Comparison of ENCODE assay signal across 8 mouse cellular contexts in the genomic region with DNA sequence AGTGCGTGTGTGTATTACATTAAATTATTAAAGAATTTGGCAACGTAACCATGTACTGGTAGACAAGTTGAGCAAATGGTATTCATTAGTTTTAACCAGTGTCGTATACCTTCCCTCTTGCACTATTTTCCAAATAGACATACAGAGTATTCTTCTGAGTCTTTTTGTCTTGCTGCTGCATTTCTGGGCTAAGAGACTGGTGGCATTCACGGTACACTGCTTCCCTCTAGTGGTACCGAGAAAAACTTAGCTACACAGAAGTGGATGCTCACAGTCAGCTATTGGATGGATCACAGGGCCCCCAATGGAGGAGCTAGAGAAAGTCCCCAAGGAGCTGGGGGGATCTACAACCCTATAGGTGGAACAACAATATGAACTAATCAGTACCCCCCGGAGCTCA.
DNase-seq lines count a peak whose midpoint lies in the region; ATAC-seq and TF ChIP-seq lines count a peak whose summit lies in the region.
"Not testable (repeated sequence)": the region's sequence is repeated elsewhere in the genome, so short reads cannot be mapped to it uniquely, and the experiment has no call there.

No protein-coding gene starts in this region.

- TF ChIP-seq EP300 in heart, postnatal 0 days (IDR thresholded peaks at IDR 0.05; ENCODE audit: low read depth): not testable (repeated sequence)

- H3K9ac ChIP-seq in heart, postnatal 0 days (replicated peaks; ENCODE audit: low read depth, low read length); kidney, embryonic 15.5 days; midbrain, embryonic 13.5 days (replicated peaks): not testable (repeated sequence)

- not testable (repeated sequence) for H3K27me3 ChIP-seq in G1E (ENCODE audit: insufficient read depth, low read length); heart, postnatal 0 days (ENCODE audit: control insufficient read depth, insufficient read depth, low read length); kidney, embryonic 15.5 days; midbrain, embryonic 13.5 days

- DNase-seq in G1E (ENCODE audit: low spot score): not testable (repeated sequence)
- peak; percentile 9 for DNase-seq in c-Kit-positive CD71-positive TER-119-negative erythroid progenitor cells, embryonic 14.5 days (ENCODE audit: low read depth)
- peak; percentile 11 for DNase-seq in fibroblast of lung, adult 2 months (ENCODE audit: low read depth)
- peak; percentile 46 for DNase-seq in heart, postnatal 0 days (ENCODE audit: low spot score)
- DNase-seq in left cerebral cortex, postnatal 36 days (ENCODE audit: low spot score in 2 of 2): peak; percentile 13 to 35
- DNase-seq in right cerebral cortex, postnatal 4 days: peak; percentile 10

- ATAC-seq in G1E (ENCODE audit: extremely low read depth, insufficient number of reproducible peaks, low FRiP score, poor library complexity, severe bottlenecking): peak; percentile 54; the same call in 1 of the 2 replicates
- ATAC-seq in heart, postnatal 0 days (ENCODE audit: insufficient read depth, low read depth): not testable (repeated sequence)
- peak; percentile 46; the same call in 1 of the 2 replicates for ATAC-seq in kidney, embryonic 15.5 days (replicated peaks; ENCODE audit: low FRiP score)
- peak; percentile 89 for ATAC-seq in midbrain, embryonic 13.5 days

- H3K4me1 ChIP-seq in G1E (ENCODE audit: insufficient read depth, low read depth, low read length); heart, postnatal 0 days (ENCODE audit: control insufficient read depth, insufficient read depth); kidney, embryonic 15.5 days; midbrain, embryonic 13.5 days (replicated peaks): not testable (repeated sequence)

- H3K4me2 ChIP-seq in heart, postnatal 0 days (ENCODE audit: low read depth, low read length); kidney, embryonic 15.5 days; midbrain, embryonic 13.5 days (replicated peaks): not testable (repeated sequence)

- WGBS in heart, postnatal 0 days: 36% methylated on average over 6 of the region's 6 CpGs
- 39% methylated on average over 6 of the region's 6 CpGs for WGBS in kidney, embryonic 15.5 days
- 30% methylated on average over 6 of the region's 6 CpGs for WGBS in midbrain, embryonic 13.5 days

- H3K4me3 ChIP-seq in G1E (ENCODE audit: low read depth, low read length); heart, postnatal 0 days (ENCODE audit: low read depth, low read length); kidney, embryonic 15.5 days (replicated peaks); midbrain, embryonic 13.5 days (replicated peaks): not testable (repeated sequence)

- H3K27ac ChIP-seq in heart, postnatal 0 days (ENCODE audit: low read depth); kidney, embryonic 15.5 days; midbrain, embryonic 13.5 days: not testable (repeated sequence)

- TF ChIP-seq CTCF in G1E (IDR thresholded peaks at IDR 0.05; ENCODE audit: low read depth, low read length): not testable (repeated sequence)
- TF ChIP-seq CTCF in heart, postnatal 0 days (IDR thresholded peaks at IDR 0.05; ENCODE audit: low read depth): peak; percentile 78

- H3K36me3 ChIP-seq in G1E (replicated peaks); heart, postnatal 0 days (replicated peaks; ENCODE audit: control insufficient read depth, insufficient read depth, low read length); midbrain, embryonic 13.5 days: not testable (repeated sequence)
- peaks cover 16% of the 10 kb centered on the region; the same call in 1 of the 2 replicates for H3K36me3 ChIP-seq in kidney, embryonic 15.5 days

- intact Hi-C loops in left cerebral cortex, postnatal 36 days (cut with DNase I): loop anchor here (10.0 kb wide), 1 partner anchor 1796 kb away; no protein-coding TSS in a partner anchor

- H3K9me3 ChIP-seq in G1E (replicated peaks); heart, postnatal 0 days (replicated peaks; ENCODE audit: control insufficient read depth, low read length); kidney, embryonic 15.5 days (replicated peaks); midbrain, embryonic 13.5 days: not testable (repeated sequence)
